Mouse (Mus musculus) liver, embryonic 11.5 days (tissue): Measurements from ENCODE around the gene Tbxas1. TPM values are rescaled to one million over a fixed set of nuclear protein-coding genes. Genes with fewer than 3 reads are reported as not detected.

ENCODE experiments used
- ATAC-seq: fragments of 200-750 bp; cut with Nextera tagmentation; replicated peaks from 2 replicates; pipeline ENCODE4 v1.8.0; 2017; ENCODE audit warnings: moderate number of reproducible peaks, mild to moderate bottlenecking, moderate TSS enrichment, moderate library complexity; ENCODE audit not compliant: low FRiP score
- DNase-seq: peaks from one replicate; pipeline ENCODE4 v3.0.0-alpha.2; 2017; ENCODE audit warnings: low spot score
- H3K27ac ChIP-seq: fragments of 300-500 bp; sonication (generic); 2 replicates; pipeline ENCODE4 v1.5.1; 2014; ENCODE audit warnings: mild to moderate bottlenecking, low read depth, low read length, control low read depth
- H3K27me3 ChIP-seq: fragments of 300-500 bp; sonication (generic); replicated peaks from 2 replicates; pipeline ENCODE4 v1.6.1; 2014; ENCODE audit warnings: low read length, mixed read lengths; ENCODE audit not compliant: control insufficient read depth, insufficient read depth
- H3K36me3 ChIP-seq: fragments of 300-500 bp; sonication (generic); 2 replicates; pipeline ENCODE4 v1.6.1; 2014; ENCODE audit warnings: mild to moderate bottlenecking, low read length, moderate library complexity, mixed read lengths; ENCODE audit not compliant: control insufficient read depth, insufficient read depth
- H3K4me1 ChIP-seq: fragments of 300-500 bp; sonication (generic); replicated peaks from 2 replicates; pipeline ENCODE4 v1.6.1; 2014; ENCODE audit warnings: low read length, mixed read lengths; ENCODE audit not compliant: control insufficient read depth, insufficient read depth
- H3K4me2 ChIP-seq: fragments of 300-500 bp; sonication (generic); 2 replicates; pipeline ENCODE4 v1.6.1; 2014; ENCODE audit warnings: mild to moderate bottlenecking, control low read depth, moderate library complexity
- H3K4me3 ChIP-seq: fragments of 300-500 bp; sonication (generic); 2 replicates; pipeline ENCODE4 v1.5.1; 2014; ENCODE audit warnings: low read depth, low read length, control low read depth
- H3K9ac ChIP-seq: fragments of 300-500 bp; sonication (generic); 2 replicates; pipeline ENCODE4 v1.6.1; 2014; ENCODE audit warnings: low read depth, low read length, control low read depth
- H3K9me3 ChIP-seq: fragments of 300-500 bp; sonication (generic); 2 replicates; pipeline ENCODE4 v1.6.1; 2016; ENCODE audit warnings: low read length, inconsistent platforms, mixed read lengths; ENCODE audit not compliant: control insufficient read depth
- WGBS: fragments of 180-500 bp; shearing (Covaris S2); extraction: QIAGEN DNeasy Blood & Tissue Kit; methylation state at CpG from one replicate; pipeline ENCODE4 v1.1.7; 2014; 5-methylcytosine and 5-hydroxymethylcytosine counted together
- polyA plus RNA-seq: library from polyadenylated mRNA; unstranded; fragments of >200 nt; fragmentation: Nextera tagmentation; extraction: Ambion mirVana; gene quantifications from 2 replicates; pipeline ENCODE4 v1.2.1, GENCODE M21; 2014

Gene Tbxas1
- polyA plus RNA-seq, 1 experiment from 2014 or later: 12.0 TPM

DNA sequence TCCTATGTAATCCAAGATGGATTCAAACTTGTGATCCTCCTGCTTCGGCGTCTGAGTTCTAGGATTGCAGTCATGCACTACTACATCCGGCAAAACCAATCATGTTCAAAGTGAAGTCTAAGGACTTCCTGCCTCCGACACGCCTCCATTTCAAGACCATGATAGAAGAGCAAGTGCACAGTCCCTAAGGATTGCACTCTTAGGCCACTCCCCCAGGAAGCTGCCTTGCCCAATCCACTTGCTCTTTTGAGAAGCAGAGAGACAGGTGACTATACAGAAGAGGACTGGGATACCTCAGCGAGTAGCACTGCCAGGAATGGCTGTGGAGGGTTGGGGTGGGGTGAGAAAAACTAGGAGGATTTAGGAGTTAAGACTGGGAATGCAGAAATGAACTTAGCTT lies 14.0 kb downstream of the Tbxas1 start:
- no peak for ATAC-seq
- peaks cover 26% of the 10 kb centered on the region for H3K4me1 ChIP-seq
- DNase-seq: no peak
- 64% methylated on average over 6 of the region's 6 CpGs for WGBS
- H3K9me3 ChIP-seq: no peaks in the 10 kb centered on the region
- no peak overlapping the region for H3K4me3 ChIP-seq
- H3K27me3 ChIP-seq: no peaks in the 10 kb centered on the region
- H3K4me2 ChIP-seq: no peak overlapping the region
- no peaks in the 10 kb centered on the region for H3K36me3 ChIP-seq
- no peak overlapping the region for H3K9ac ChIP-seq
- H3K27ac ChIP-seq: no peak overlapping the region

DNA sequence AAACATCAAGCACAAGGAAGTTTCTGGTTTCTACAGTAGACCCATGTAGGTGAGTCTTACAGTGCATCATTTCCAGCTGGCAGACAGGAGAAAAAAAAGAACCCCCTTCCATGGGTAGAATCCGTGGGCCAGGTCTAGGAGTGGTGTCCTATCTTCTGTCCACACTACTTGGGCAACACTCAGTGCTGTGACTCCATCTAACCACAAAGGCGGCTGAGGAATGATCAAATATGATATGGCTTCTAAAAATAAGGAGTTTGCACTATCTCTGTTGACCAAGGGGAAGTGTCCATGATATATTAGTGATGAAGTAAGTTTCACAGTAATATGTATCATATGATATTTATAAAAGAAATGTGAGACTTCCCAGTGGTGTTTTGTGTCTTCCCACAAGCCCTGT lies 16.8 kb downstream of the Tbxas1 start:
- 37% methylated on average over 2 of the region's 2 CpGs for WGBS
- Histone ChIP-seq H3K27me3 (no peaks in the 10 kb centered on the region), H3K27ac (no peak overlapping the region), H3K4me3 (no peak overlapping the region), H3K4me2 (peak overlapping the region; percentile 0; the same call in 1 of the 2 replicates), H3K9ac (no peak overlapping the region), H3K9me3 (no peaks in the 10 kb centered on the region), H3K4me1 (peaks cover 23% of the 10 kb centered on the region), H3K36me3 (no peaks in the 10 kb centered on the region)
- ATAC-seq (peak; percentile 94), DNase-seq (no peak)

DNA sequence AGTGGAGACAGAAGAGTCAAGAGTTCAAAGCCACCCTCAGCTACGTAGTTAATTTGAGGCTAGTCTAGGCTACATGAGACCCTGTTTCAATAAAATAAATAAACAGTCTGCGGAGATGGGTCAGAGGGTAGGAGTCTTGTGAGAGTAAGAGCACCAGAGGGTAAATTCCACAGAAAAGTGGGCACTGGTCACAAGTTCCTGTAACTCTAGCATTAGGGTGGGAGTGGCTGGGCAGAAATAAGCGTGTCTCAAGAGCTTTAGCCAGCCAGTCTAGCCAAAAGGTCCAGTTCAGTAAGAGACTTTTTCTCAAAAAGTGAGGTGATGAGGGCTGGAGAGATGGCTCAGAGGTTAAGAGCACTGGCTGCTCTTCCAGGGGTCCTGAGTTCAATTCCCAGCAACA lies 18.4 kb downstream of the Tbxas1 start:
- DNase-seq (no peak), ATAC-seq (no peak)
- Histone ChIP-seq H3K27me3 (no peaks in the 10 kb centered on the region), H3K4me1 (peaks cover 30% of the 10 kb centered on the region), H3K27ac (no peak overlapping the region), H3K4me3 (no peak overlapping the region), H3K9me3 (no peaks in the 10 kb centered on the region), H3K4me2 (no peak overlapping the region), H3K36me3 (no peaks in the 10 kb centered on the region), H3K9ac (no peak overlapping the region)
- WGBS: 82% methylated on average over 3 of the region's 3 CpGs

DNA sequence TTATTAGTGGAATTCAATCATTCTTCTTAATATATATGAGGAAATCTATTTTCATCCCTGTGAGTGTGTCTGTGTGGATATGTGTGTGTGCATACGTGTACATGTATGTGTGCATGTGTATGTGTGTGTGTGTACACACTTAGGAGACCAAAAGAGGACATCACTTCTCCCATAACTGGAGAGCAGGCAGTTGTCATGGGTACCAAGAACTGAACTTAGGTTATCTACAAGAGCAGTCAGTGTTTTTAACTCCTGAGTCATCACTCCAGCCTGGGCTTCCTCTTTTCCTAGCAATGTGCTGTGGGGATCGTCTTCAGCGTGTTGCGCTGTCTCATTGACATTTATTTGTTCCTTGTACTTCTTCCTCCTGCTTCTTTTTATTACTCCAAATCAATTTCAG lies 24.9 kb downstream of the Tbxas1 start:
- WGBS: 41% methylated on average over 4 of the region's 4 CpGs
- Histone ChIP-seq H3K4me2 (peak overlapping the region; percentile 61), H3K27me3 (no peaks in the 10 kb centered on the region), H3K9me3 (no peaks in the 10 kb centered on the region), H3K36me3 (no peaks in the 10 kb centered on the region), H3K9ac (no peak overlapping the region), H3K4me3 (peak overlapping the region; percentile 6; the same call in 1 of the 2 replicates), H3K27ac (peak overlapping the region; percentile 86), H3K4me1 (peaks cover 58% of the 10 kb centered on the region)
- DNase-seq: no peak
- peak; percentile 87 for ATAC-seq

DNA sequence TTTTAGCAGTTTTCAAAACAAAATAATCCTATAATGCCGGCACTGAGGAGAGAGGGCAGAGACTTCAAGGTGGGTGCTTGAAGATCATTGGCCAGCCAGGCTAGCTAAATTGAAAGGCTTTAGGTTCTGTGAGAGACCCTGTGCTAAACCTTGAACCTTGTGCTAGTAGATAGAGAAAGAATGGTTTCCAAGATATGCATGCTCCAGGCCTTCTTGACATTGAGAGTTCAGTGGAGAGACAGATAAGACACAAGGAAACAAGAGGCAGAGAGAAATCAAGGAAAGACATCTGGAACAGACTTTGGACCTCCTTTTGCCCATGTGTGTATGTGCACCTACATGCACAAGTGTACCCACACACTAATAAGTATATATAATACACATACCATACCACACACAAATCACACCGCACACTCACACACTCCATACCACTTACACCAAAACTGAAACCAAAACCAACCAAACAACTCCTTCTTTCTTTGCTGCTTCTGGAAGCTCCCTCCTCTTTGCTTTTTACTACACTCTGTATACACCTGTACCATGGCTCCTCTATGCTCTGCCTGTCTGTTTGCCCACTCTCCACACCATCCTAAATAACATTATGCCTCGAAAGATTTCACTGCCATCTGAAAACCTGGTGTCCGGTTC lies 25.4 kb downstream of the Tbxas1 start:
- peak overlapping the region; percentile 61 for H3K4me2 ChIP-seq
- ATAC-seq: peak; percentile 94
- H3K27me3 ChIP-seq: no peaks in the 10 kb centered on the region

DNA sequence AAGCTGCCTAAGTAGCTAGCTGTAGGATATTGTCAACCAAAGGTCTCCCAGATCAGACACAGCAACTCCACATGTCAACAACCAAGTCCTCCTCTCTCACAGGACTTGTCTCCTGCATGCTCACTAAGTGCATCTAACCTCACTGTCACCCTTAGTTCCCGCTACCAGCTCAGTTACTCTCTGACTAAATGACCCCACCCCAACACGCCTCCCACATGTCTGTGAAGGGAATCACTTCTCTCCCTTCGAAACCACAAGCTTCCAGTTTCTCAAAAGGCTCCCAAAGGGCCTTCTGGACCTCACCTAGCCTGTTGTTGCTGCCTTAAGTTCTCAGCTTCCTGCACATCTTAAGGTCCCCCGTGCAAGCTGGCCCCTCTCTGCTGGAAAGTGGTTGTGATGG lies 25.9 kb downstream of the Tbxas1 start:
- H3K27me3 ChIP-seq: no peaks in the 10 kb centered on the region
- H3K4me1 ChIP-seq: peaks cover 57% of the 10 kb centered on the region
- H3K27ac ChIP-seq: peak overlapping the region; percentile 86
- DNase-seq (no peak), ATAC-seq (0 out of 2 replicates have a peak, but pooled peaks have one; percentile 25)
- no peaks in the 10 kb centered on the region for H3K9me3 ChIP-seq
- 0 out of 2 replicates have a peak overlapping the region, but pooled peaks have one; percentile 3 for H3K4me3 ChIP-seq
- H3K36me3 ChIP-seq: no peaks in the 10 kb centered on the region
- WGBS: 53% methylated on average over 4 of the region's 4 CpGs
- peak overlapping the region; percentile 61 for H3K4me2 ChIP-seq
- H3K9ac ChIP-seq: peak overlapping the region; percentile 39

More for the DNA sequence above, 25.4 kb downstream of the Tbxas1 start:
- H3K27ac ChIP-seq: peak overlapping the region; percentile 86
- H3K9ac ChIP-seq: peak overlapping the region; percentile 39
- 61% methylated on average over 4 of the region's 4 CpGs for WGBS
- no peaks in the 10 kb centered on the region for H3K36me3 ChIP-seq
- no peaks in the 10 kb centered on the region for H3K9me3 ChIP-seq
- H3K4me1 ChIP-seq: peaks cover 58% of the 10 kb centered on the region
- no peak for DNase-seq
- peak overlapping the region; percentile 6 for H3K4me3 ChIP-seq

DNA sequence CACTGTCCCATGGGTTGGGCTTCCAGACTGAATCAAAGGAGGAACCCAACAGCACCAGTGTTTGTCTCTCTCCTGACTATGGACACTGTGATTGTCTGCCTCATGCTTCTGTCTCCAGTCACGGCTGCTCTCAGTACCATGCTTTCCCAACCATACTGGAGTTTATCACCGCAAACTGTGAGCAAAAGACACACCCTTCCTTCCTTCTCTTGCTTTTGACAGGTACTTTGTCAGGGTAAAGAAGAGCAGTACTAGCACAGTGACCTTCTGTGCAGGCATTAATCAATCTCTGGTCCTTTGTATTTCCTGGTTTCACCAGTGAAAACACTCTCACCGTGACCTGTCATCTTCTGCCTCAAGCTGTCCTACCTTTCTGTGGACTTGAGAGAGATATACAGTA lies 26.4 kb downstream of the Tbxas1 start:
- H3K4me1 ChIP-seq: peaks cover 54% of the 10 kb centered on the region
- DNase-seq (no peak), ATAC-seq (no peak)
- H3K4me3 ChIP-seq: no peak overlapping the region
- no peaks in the 10 kb centered on the region for H3K36me3 ChIP-seq
- 27% methylated on average over 3 of the region's 3 CpGs for WGBS
- peak overlapping the region; percentile 86; the same call in 1 of the 2 replicates for H3K27ac ChIP-seq
- H3K9me3 ChIP-seq: no peaks in the 10 kb centered on the region
- H3K4me2 ChIP-seq: peak overlapping the region; percentile 61
- H3K9ac ChIP-seq: no peak overlapping the region
- H3K27me3 ChIP-seq: no peaks in the 10 kb centered on the region

DNA sequence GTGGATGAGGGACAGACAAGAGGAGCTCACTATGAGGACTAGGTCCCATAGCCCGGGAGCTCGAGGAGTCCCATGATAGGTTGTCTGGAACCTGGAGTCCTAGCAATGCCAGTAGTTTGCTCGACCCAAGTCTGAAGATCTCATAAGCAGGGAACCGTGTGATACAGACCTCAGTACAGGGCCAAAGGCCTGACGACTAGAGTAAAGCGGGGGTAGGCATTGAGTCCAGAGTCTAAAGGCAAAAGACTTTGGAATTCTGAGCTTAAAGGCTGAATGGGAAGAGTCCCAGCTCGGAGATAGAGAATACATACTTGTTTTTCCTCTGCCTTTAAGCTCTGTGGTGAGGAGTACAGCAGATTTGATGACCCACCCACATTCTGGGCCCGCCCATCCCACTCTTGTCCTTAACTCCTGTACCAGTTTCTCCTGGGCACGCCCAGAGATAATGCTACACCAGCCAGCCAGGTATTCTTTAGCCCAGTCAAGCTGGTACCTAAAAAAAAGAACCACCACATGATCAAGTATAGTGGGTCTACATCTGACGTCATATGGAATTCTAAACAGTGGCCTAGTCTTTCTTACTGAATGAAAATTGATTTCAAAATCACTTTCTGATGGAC lies 27.7 kb downstream of the Tbxas1 start:
- Histone ChIP-seq H3K9me3 (no peaks in the 10 kb centered on the region), H3K4me2 (no peak overlapping the region), H3K36me3 (no peaks in the 10 kb centered on the region), H3K4me1 (peaks cover 48% of the 10 kb centered on the region), H3K27ac (no peak overlapping the region), H3K9ac (peak overlapping the region; percentile 9; the same call in 1 of the 2 replicates), H3K27me3 (no peaks in the 10 kb centered on the region), H3K4me3 (no peak overlapping the region)
- 84% methylated on average over 10 of the region's 10 CpGs for WGBS
- DNase-seq (no peak), ATAC-seq (no peak)

DNA sequence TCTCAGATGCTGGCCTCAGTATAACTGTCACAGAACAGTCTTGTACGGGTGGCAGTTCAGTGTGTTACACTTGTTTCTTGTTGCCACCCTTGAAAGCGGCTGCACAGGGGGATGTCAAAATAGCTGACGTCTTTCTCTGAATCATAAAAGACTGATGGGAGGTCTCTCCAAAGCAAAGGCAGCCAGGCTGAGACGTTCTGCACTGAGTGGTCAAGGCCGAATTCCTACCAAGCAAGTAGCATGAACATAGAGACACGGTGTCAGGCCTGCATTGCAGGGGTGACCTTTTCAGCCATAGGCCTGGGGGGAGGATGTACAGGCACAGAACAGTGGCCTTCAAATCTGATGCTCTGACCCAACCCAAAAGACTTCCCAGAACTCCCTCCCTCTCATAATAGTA lies 30.8 kb downstream of the Tbxas1 start:
- ATAC-seq (no peak), DNase-seq (no peak)
- Histone ChIP-seq H3K4me2 (no peak overlapping the region), H3K4me1 (peaks cover 35% of the 10 kb centered on the region), H3K27me3 (no peaks in the 10 kb centered on the region), H3K9ac (no peak overlapping the region), H3K27ac (no peak overlapping the region), H3K36me3 (no peaks in the 10 kb centered on the region), H3K9me3 (no peaks in the 10 kb centered on the region), H3K4me3 (no peak overlapping the region)
- WGBS: 87% methylated on average over 6 of the region's 6 CpGs
